Mouse (Mus musculus) G1E (cell line): ENCODE data around the gene Pnrc1.
"Not testable (repeated sequence)": the region's sequence is repeated elsewhere in the genome, so short reads cannot be mapped to it uniquely, and the experiment has no call there.

ENCODE experiments used
- CTCF ChIP-seq: IDR thresholded peaks from 2 replicates; pipeline ENCODE4 v1.5.1; 2012; ENCODE audit warnings: low read depth, low read length, inconsistent platforms, mixed read lengths
- GATA1 ChIP-seq: IDR thresholded peaks from 2 replicates; pipeline ENCODE4 v1.6.1; 2012; ENCODE audit warnings: borderline replicate concordance, low read length, inconsistent platforms, mixed read lengths
- POLR2AphosphoS5 ChIP-seq: IDR thresholded peaks from 2 replicates; pipeline ENCODE4 v1.6.1; 2012; ENCODE audit warnings: low read depth, low read length, inconsistent platforms; ENCODE audit not compliant: insufficient replicate concordance
- TAL1 ChIP-seq: conservative IDR thresholded peaks from 2 replicates; pipeline ENCODE4 v1.6.1; 2012; ENCODE audit warnings: low read depth, low read length, inconsistent platforms, mixed read lengths

- not testable (repeated sequence) for TF ChIP-seq CTCF, TAL1, GATA1, POLR2AphosphoS5
These were observed 24.2 kb upstream of the Pnrc1 start for GRCm38 (mm10) chr4:33314150-33314549.
